Mouse (Mus musculus) lung, adult 2 months (tissue): ENCODE measurements around the gene Reps2. TPM values are rescaled to one million over a fixed set of nuclear protein-coding genes. Genes with fewer than 3 reads are reported as not detected.

Source experiments
- DNase-seq: peaks from one replicate; pipeline ENCODE4 v3.0.0; 2022
- H3K4me1 ChIP-seq: fragments of 200-500 bp; 2 replicates; pipeline ENCODE4 v1.6.1; 2011; ENCODE audit warnings: low read length; ENCODE audit not compliant: control insufficient read depth, insufficient read depth
- H3K4me3 ChIP-seq: fragments of 200-500 bp; replicated peaks from 2 replicates; pipeline ENCODE3; 2011; ENCODE audit warnings: low read depth, mild to moderate bottlenecking, control low read depth, low read length; ENCODE audit errors: extremely low read depth
- CTCF ChIP-seq: fragments of 200-500 bp; IDR thresholded peaks from 2 replicates; pipeline ENCODE4 v1.5.1; 2011; ENCODE audit warnings: mild to moderate bottlenecking, low read length, control low read depth; ENCODE audit not compliant: insufficient read depth
- POLR2A ChIP-seq: fragments of 200-500 bp; IDR thresholded peaks from 2 replicates; pipeline ENCODE4 v1.6.1; 2011; ENCODE audit warnings: low read depth, mild to moderate bottlenecking, control low read depth, low read length, borderline replicate concordance; ENCODE audit errors: extremely low read depth
- WGBS: fragments of 180-500 bp; shearing (Covaris S2); methylation state at CpG from one replicate; pipeline ENCODE4 v1.1.7; 2018; 5-methylcytosine and 5-hydroxymethylcytosine counted together
- polyA plus RNA-seq: library from polyadenylated mRNA; depleted of rRNA; stranded (reverse); fragments of >200 nt; gene quantifications from 2 replicates; pipeline ENCODE4 v1.2.3, GENCODE M21; 2012

Gene Reps2
- polyA plus RNA-seq, 1 experiment: 7.7 TPM

- no peak for TF ChIP-seq POLR2A
- no peak for TF ChIP-seq CTCF
- H3K4me3 ChIP-seq: peak overlapping the region; percentile 73
- 54% methylated on average over 11 of the region's 11 CpGs for WGBS
- DNase-seq: peak; percentile 10
- no peaks in the 10 kb centered on the region; the same call in 1 of the 2 replicates for H3K4me1 ChIP-seq
These were observed 903 bp downstream of the Reps2 start for GRCm38 (mm10) chrX:162642402-162643090.

- H3K4me3 ChIP-seq: no peak overlapping the region
- no peak for DNase-seq
- no peak for TF ChIP-seq POLR2A
- no peak for TF ChIP-seq CTCF
- 61% methylated on average over 4 of the region's 4 CpGs for WGBS
- no peaks in the 10 kb centered on the region; the same call in 1 of the 2 replicates for H3K4me1 ChIP-seq
These were observed 1.7 kb downstream of the Reps2 start for GRCm38 (mm10) chrX:162641764-162642163.

GRCm38 (mm10) chrX:162635159-162635558, 8.3 kb downstream of the Reps2 start:
- H3K4me1 ChIP-seq: no peaks in the 10 kb centered on the region; the same call in 1 of the 2 replicates
- no peak overlapping the region for H3K4me3 ChIP-seq
- TF ChIP-seq CTCF: no peak
- DNase-seq: no peak
- 32% methylated on average over 2 of the region's 2 CpGs for WGBS

- TF ChIP-seq CTCF (no peak), POLR2A (no peak)
- no peak for DNase-seq
- 64% methylated on average over 1 of the region's 1 CpGs for WGBS
- Histone ChIP-seq H3K4me1 (no peaks in the 10 kb centered on the region), H3K4me3 (no peak overlapping the region)
These were observed 21.4 kb downstream of the Reps2 start for GRCm38 (mm10) chrX:162622091-162622437.

- no peaks in the 10 kb centered on the region for H3K4me1 ChIP-seq
- WGBS: 75% methylated on average over 5 of the region's 5 CpGs
- no peak for DNase-seq
- TF ChIP-seq POLR2A: no peak
- no peak for TF ChIP-seq CTCF
- H3K4me3 ChIP-seq: no peak overlapping the region
These were observed 22.0 kb downstream of the Reps2 start for GRCm38 (mm10) chrX:162621194-162622090.

- no peaks in the 10 kb centered on the region for H3K4me1 ChIP-seq
- DNase-seq: no peak
- no peak for TF ChIP-seq CTCF
- TF ChIP-seq POLR2A: no peak
- H3K4me3 ChIP-seq: no peak overlapping the region
- 52% methylated on average over 2 of the region's 2 CpGs for WGBS
These were observed 23.7 kb downstream of the Reps2 start for GRCm38 (mm10) chrX:162619705-162620104.

- 82% methylated on average over 3 of the region's 3 CpGs for WGBS
- Histone ChIP-seq H3K4me3 (no peak overlapping the region), H3K4me1 (no peaks in the 10 kb centered on the region)
- TF ChIP-seq POLR2A (no peak), CTCF (no peak)
- no peak for DNase-seq
These were observed 24.9 kb downstream of the Reps2 start for GRCm38 (mm10) chrX:162618547-162618946.

- Histone ChIP-seq H3K4me1 (no peaks in the 10 kb centered on the region), H3K4me3 (no peak overlapping the region)
- DNase-seq: no peak
- 70% methylated on average over 2 of the region's 2 CpGs for WGBS
- TF ChIP-seq POLR2A: no peak
- no peak for TF ChIP-seq CTCF
These were observed 37.3 kb downstream of the Reps2 start for GRCm38 (mm10) chrX:162606113-162606512.

GRCm38 (mm10) chrX:162599666-162600065, 43.8 kb downstream of the Reps2 start:
- 94% methylated on average over 3 of the region's 3 CpGs for WGBS

GRCm38 (mm10) chrX:162591005-162591801, 52.2 kb downstream of the Reps2 start:
- H3K4me1 ChIP-seq: no peaks in the 10 kb centered on the region
- H3K4me3 ChIP-seq: no peak overlapping the region
- 52% methylated on average over 8 of the region's 8 CpGs for WGBS
- TF ChIP-seq POLR2A: no peak
- no peak for TF ChIP-seq CTCF
- DNase-seq: no peak

More at GRCm38 (mm10) chrX:162599666-162600065, 43.8 kb downstream of the Reps2 start:
- no peak for TF ChIP-seq POLR2A
- TF ChIP-seq CTCF: no peak
- no peaks in the 10 kb centered on the region for H3K4me1 ChIP-seq
- H3K4me3 ChIP-seq: no peak overlapping the region
- no peak for DNase-seq
